Mouse (Mus musculus): Measurements from ENCODE around the gene Dmrt2.

The Dmrt2 gene

DNA sequence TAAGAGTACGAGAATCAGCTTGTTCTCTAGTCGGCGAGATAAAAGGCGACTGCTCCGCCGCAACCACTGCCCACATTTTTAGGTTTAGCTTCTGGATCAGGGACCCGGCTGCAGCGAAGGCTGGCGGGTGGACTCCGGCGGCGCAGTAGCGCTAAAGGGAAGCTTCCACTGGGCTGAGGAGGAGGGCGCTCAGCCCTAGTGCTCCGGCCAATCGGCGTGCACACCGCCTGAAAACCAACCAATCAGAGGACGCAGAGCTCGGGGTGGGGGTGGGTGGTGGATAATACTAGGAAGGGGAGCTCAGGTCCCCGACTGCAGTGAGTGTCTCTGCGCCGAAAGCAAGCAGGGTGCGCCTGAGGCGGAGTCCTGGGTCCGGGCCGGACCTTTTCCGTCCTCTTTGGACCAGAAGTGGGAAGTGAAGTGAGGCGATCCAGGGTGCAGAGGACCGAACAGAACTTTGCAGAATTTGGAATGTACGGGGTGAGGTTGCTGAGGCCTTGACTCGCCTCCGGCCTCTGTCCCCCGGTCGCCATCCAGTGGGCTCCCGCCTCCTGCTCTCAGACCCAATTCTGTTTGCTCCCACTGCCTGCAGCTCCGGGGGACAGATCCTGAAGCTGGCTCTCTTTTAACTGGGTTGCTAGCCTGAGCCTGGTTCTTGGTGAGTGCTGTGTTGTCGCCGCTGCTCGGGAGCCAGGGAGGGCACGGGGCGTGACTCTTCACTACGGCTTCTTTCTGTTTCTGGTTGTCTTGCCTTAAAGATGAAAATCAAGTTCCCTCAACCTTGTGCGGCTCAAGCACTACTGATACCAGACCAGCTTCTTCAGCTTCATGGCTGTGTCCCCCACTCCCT, at the start of gene Dmrt2:
TSS of gene Dmrt2 (plus strand) at position 311 of the 850 bp plus-strand sequence.
- DNase-seq (ENCODE audit: low read depth, low spot score), result no peak

- DNase-seq (ENCODE audit: low read depth, low spot score), result peak; percentile 26
These were observed 43.7 kb upstream of the Dmrt2 start for GRCm38 (mm10) chr19:25628490-25628889.

- no peak for DNase-seq (ENCODE audit: low read depth, low spot score)
These were observed 37.1 kb upstream of the Dmrt2 start for GRCm38 (mm10) chr19:25635119-25635518.

GRCm38 (mm10) chr19:25635622-25636244, 36.5 kb upstream of the Dmrt2 start:
- DNase-seq (ENCODE audit: low read depth, low spot score), result peak; percentile 13

DNA sequence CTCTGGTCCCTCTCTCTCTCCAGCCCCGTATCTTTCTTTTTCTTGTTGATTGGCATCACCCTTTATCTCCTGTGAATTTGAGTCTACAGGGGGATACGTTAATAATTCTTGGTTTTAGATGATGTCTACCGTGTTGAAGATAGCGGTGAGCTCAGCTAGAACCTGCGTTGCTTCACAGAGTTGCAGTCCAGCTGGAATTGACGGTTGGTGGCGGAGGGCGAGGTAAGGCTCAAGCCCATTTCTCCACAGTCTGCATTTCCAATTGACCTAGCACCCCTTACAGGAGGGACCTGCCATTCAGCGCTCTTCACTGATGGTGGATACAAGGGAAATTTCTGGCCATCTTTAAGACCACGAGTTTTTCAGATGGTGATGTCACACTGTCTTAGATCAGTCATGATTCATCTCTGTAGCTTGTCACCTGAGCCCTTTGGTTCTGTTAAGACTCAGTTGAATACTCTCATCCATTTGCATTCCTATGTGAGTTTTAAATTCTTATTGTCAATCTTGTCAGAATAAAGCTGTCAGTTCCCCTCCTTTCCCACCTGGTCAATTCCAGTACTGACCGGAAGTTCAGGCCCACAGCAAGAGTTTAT, 33.3 kb upstream of the Dmrt2 start:
- no peak for DNase-seq (ENCODE audit: low read depth, low spot score)

- DNase-seq (ENCODE audit: low read depth, low spot score), result no peak
These were observed 30.4 kb upstream of the Dmrt2 start for GRCm38 (mm10) chr19:25641786-25642185.

DNA sequence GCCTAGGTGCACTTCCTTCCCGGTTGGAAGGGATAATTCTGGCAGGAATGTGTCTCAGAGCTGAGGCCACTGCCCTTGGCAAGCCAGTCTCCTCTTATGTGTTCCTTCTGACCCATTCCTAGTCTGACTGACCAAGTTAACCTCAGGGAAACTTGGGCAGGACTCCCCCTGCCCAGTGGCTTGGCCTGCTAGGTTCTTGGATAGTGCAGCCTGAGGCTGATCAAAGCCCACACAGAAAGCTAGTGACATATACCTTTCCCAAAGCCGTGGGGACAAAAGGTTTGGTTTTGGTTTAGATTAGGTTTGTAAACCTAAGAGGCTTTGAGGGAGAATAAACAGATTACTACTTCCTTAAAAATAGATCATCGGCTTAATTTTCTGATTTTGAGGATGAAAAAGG, 25.1 kb upstream of the Dmrt2 start:
- DNase-seq (ENCODE audit: low read depth, low spot score), result no peak

- DNase-seq (ENCODE audit: low read depth, low spot score), result no peak
These were observed 23.5 kb upstream of the Dmrt2 start for GRCm38 (mm10) chr19:25648701-25649100.

DNA sequence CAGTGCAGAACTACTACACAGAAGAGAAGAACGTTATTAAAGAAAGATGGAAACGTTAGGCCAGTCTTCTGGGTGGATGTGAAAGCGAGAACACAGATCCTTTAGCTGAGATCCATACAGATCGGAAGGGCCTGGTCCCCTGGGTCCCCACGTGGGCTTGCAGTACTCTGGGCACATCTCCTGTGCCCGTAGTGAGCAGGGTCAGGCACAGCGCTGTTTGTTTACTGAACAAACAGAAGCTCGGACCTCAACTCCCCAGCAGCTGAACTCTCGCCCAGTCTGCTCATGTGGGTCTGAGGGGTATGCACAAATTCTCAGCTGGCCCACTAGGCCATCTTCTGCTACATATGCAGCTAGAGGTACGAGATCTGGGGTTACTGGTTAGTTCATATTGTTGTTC, 21.7 kb upstream of the Dmrt2 start:
- no peak for DNase-seq (ENCODE audit: low read depth, low spot score)

- DNase-seq (ENCODE audit: low read depth, low spot score), result no peak
These were observed 19.7 kb upstream of the Dmrt2 start for GRCm38 (mm10) chr19:25652560-25652959.

GRCm38 (mm10) chr19:25654034-25654749, 18.0 kb upstream of the Dmrt2 start:
- no peak for DNase-seq (ENCODE audit: low read depth, low spot score)

- DNase-seq (ENCODE audit: low read depth, low spot score), result no peak
These were observed 6.5 kb upstream of the Dmrt2 start for GRCm38 (mm10) chr19:25665486-25666339.

GRCm38 (mm10) chr19:25667836-25668235, 4.4 kb upstream of the Dmrt2 start:
- no peak for DNase-seq (ENCODE audit: low read depth, low spot score)

DNA sequence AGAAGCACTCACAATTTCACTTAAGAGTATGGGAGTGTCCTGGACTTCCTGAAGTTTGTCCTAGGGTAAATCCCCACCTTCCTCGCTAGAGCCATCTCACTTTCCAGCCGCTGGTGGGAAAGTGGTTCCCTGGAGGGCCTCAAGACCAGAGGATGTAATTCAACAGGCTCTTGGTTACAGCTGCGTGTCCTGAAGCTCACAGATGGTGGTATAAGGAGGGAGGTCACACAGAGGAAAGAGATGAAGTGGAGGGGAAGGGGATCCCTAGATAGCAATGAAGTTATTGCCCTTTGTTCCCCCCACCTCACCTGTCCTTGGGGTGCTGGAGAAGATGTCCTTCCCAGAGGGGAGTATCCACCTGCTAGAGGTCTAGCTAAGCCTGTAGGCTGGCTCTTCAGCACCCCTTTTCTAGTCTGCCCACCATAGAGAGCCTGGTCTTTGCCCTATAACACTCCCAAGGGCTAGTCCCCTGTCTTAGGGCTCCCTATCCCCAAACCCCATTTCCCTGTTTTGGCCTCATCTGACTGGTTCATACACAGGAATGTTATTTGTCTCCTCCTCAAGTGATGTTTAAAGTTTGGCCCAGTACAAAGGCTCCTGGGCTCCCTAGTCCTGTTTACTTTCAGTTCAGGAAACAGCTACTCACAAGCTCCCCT, 2.5 kb upstream of the Dmrt2 start:
- DNase-seq (ENCODE audit: low read depth, low spot score), result no peak

- DNase-seq (ENCODE audit: low read depth, low spot score), result no peak
These were observed 1.5 kb upstream of the Dmrt2 start for GRCm38 (mm10) chr19:25670571-25671285.

- DNase-seq (ENCODE audit: low read depth, low spot score), result no peak
These were observed 530 bp upstream of the Dmrt2 start for GRCm38 (mm10) chr19:25671681-25672080.

DNA sequence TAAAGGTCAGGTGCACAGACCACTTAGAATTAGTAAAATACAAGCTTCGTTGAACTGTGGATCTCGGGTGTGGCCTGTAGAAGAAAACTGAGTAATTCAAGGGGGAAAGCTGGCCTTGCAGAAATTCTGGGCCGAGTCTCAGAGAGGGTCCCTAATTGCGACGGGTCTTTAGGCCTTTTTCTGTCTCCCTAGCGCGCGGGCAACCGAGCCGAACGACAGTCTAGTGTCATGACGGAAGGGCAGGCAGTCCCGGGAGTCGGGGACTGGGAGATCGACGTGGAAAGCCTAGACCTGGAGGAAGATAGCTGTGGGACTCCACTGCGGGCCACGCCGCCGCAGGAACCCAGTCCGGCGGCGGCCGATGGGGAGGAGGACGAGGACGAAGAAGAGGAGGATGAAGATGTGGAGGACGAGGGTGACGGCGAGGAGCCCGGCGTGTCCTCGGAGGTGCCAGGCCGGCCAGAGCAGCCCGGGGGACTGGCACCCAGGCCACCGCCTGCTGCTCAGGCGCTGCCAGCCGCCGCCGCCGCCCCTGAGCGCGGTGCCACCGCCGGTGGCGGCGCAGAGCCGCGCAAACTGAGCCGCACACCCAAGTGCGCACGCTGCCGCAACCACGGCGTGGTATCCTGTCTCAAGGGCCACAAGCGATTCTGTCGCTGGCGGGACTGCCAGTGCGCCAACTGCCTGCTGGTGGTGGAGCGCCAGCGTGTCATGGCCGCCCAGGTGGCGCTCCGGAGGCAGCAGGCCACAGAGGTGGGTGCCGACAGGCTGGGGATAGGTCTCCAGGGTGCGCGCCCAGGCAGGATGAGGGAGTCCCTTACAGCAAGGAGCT, 1.2 kb downstream of the Dmrt2 start:
- no peak for DNase-seq (ENCODE audit: low read depth, low spot score)

- DNase-seq (ENCODE audit: low read depth, low spot score), result no peak
These were observed 1.8 kb downstream of the Dmrt2 start for GRCm38 (mm10) chr19:25674056-25674420.

DNA sequence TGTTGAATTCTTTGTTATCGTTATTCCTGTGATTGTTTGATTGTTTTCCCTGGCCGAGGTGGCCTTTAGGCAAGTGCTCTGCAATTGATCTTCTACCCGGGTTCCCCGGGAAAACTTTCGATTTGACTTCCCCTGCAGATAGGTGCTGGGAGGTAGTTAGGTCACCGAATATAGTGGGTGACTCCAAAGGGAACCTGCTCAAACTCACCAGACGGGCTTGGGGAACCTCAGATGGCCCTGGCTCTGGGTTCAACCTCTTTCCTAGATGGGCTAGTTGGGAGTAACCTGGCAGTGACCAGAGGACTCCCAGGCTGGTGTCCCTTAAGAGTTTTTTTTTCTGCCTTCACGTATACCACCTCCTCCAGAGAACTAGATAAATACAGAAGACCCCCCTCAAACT, 2.5 kb downstream of the Dmrt2 start:
- DNase-seq (ENCODE audit: low read depth, low spot score), result no peak

Data from retina, adult 2 months (tissue).